Mouse (Mus musculus) left cerebral cortex, postnatal 4 days (tissue): ENCODE results near the gene Pard3. TPM values are rescaled to one million over a fixed set of nuclear protein-coding genes. Genes with fewer than 3 reads are reported as not detected.

ENCODE experiments used
- DNase-seq: peaks from one replicate; pipeline ENCODE4 v3.0.0-alpha.2; 2022
- intact Hi-C: fragments of 180-260 bp; cut with DNase I; formaldehyde crosslinking; loops from one replicate; pipeline ENCODE4 v1.15.1; 2025
- total RNA-seq, 2 experiments: library from RNA; stranded (reverse); gene quantifications; 2 replicates each; pipeline ENCODE4 v1.2.3; 2021

Gene Pard3
- total RNA-seq, 2 experiments from 2014 or later, result 25.5 to 27.0 TPM

DNA sequence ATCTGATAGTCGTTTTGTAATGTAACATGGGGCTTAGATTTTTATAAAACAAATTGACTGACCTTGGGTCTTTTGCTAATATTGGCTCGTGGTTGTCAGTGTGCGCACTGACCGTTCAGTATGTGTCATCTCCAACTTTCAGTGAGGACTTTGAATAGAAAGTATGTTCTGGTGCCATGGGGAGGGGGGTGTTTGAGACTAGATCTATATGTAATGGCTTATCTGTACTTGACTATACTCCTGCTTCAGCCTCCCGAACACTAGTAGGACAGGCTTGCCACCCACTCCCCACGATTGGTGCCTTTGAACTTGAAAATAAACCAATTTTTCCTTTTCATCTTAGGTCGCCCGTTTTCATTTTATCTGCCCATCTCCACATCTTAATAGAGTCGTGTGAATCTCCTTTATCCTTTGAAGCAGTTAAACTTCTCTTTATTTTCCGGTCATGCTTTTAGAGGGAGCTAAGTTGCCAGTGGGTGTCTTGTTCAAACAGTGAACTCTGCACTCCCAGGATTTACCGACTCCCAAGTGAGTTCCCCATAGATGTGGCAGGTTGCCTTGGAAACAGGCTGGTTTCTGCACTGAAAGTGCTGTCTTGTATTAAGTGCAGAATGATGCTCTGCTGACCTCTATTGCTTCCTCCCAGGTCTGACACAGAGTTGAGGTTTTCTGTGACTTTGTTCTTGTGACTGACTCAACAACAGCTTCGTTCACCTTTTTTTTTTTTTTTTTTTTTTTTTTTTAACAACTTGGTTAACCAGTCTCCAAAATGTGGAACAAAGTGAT lies 204.7 kb downstream of the Pard3 start:
- intact Hi-C loops, result no loop called here
- peak; percentile 15 for DNase-seq

DNA sequence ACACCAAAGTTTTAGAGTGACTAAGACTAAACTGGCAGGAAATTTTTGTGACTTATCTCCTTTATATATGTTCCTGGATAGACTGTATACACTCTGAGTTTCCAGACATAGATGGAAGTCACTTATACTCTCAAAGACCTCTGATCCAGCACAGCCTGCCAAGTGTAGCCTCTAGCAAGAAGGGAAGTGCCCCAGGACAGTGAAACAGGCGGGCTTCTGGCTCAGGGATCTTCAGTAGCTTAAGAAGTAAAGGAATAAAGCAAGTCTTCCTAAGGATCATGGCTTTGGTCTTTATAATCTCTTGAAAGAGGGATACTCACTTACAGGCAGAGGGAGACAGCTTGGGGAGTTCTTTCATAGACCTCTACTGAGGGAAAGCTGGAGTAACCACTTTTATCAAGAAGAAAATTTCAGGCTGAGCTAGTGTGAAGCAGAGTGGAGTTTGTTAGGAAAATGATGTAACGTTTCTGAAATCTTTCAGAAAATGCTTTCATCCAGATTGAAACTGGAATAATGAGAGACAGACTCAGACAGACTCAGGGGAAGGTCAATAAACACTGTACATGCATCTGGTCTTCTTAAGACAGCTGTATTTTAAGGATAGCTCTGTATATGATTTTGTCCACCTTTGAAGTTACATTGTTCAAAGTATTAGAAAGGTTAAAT lies 205.5 kb downstream of the Pard3 start:
- intact Hi-C loops, result no loop called here
- no peak for DNase-seq

DNA sequence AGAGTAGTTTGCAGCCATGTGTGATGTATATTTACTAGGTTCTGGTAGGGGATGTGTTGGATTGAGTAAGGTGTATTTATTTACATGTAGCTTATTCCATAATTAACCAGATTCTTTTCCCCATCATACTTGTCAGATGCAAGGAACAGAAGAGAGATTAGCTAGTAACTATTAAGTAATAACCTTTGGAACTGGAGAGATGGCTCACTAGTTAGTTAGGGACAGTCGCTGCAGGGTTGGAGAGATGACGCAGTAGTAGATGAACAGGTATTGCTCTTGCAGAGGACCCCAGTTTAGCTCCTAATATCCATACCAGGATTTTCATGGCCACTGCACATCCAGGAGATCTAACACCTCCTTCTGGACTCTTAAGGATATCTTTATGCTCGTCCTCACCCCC lies 207.5 kb downstream of the Pard3 start:
- no peak for DNase-seq
- intact Hi-C loops, result no loop called here

GRCm38 (mm10) chr8:127280299-127280974 lies 216.7 kb downstream of the Pard3 start:
- intact Hi-C loops, result no loop called here
- DNase-seq, result no peak

- no peak for DNase-seq
- intact Hi-C loops, result no loop called here
Measured at GRCm38 (mm10) chr8:127281035-127281434, 217.3 kb downstream of the Pard3 start.

DNA sequence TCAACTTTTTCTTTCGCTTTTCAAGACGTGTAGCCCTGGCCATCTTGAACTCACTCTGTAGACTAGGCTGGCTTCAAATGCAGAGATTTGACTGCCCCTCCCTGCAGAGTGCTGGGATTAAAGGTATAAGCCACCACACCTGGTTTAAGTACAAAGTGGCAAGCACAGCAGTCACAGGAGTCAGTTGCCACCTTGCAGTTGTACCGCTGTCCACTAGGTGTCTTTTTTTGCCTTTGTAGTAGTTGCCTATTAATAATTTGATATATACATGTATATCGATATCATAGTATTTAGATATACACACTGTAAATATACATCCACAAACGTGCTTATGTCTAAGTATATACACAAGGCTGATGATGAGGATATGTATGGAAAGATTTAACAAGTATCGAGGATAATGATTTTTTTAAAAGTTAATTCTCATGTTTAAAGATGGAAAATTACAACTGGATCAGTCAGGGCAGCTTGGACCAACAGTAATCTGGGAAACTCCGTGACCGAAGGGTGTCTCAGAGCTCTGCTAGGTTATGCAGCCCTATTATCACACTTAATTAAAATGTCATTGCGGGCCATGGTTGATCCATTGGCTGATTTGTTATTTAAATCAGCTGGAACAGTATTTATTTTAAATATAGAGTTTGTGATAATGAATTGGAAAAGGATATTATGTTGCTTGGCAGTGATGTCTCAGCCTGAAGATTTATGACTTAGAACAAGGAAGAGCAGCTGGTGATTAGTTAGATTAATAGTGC lies 220.9 kb downstream of the Pard3 start:
- no peak for DNase-seq
- intact Hi-C loops, result no loop called here

DNA sequence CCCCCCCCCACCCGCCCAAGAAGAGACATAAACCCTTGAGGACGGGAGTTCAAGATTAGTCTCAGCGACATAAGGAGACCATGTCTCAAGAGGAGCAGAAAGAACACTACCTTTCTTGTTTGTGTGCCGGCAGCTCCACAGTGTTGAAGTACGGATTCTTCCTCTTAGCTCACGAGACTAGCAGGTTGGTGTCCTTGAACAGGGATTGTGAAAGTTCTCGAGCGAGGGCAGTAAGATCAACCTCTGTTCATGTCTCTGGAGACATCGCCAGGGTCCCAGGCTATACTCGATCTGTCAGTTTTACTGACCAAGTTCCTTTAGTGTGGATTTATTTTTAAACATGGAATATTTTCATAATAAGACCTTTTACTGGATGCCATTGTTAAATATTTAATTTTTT lies 224.1 kb downstream of the Pard3 start:
- DNase-seq, result no peak

GRCm38 (mm10) chr8:127292307-127292706 lies 228.6 kb downstream of the Pard3 start:
- DNase-seq, result no peak

More for the DNA sequence above, 224.1 kb downstream of the Pard3 start:
- intact Hi-C loops, result no loop called here

DNA sequence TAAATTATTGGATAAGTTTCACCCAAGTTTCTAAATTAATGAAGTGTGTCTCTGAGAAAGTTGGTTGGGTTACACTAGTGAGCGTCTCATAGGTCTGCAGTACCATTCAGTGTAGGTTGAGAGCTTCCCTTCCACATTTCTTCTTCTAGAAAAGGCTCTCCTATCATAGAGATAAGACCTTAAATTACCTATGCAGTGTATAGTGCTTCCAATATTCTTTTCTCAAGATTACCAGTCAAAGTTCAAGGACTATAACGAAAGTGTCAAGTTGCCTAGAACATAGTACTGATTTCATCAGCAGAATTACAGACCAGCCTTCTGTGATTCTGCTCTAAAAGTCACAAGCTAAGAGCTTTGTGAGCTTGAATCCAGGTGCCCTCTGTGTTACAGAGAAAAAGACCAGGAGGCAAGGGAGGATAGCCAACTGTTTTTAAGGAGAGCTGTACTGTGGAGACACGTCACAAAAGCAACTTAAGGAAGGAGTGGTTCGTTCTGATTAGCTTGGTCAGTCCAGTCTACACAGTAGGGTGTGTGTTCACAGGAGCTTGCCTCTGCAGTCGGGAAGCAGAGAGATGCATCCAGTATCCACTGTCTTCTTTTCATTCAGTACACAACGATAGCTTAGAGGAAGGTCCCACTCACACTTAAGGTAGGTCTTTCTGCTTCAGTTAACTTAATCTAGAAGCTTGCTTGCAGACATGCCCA lies 229.5 kb downstream of the Pard3 start:
- DNase-seq, result no peak
- intact Hi-C loops, result no loop called here

More at GRCm38 (mm10) chr8:127292307-127292706, 228.6 kb downstream of the Pard3 start:
- intact Hi-C loops, result no loop called here

GRCm38 (mm10) chr8:127294061-127294460 lies 230.4 kb downstream of the Pard3 start:
- intact Hi-C loops, result no loop called here
- no peak for DNase-seq

DNA sequence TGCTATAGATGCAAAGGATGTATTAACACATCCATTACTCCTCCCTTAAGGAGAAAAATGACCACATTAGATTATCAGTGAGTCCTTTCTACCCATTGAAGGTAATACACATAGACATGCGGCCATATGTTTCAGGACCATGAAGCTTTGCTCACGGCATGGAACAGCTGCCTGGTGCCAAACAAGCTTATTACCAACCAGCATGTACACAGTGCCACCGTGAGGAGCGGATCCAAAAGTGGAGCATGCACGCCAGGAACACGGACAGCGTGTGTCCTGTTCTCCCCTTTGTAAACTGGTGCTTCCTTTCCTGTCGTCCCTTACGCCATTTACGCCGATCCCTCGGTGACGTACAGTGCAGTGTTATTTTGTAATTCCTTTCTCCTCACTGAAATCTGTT lies 232.2 kb downstream of the Pard3 start:
- intact Hi-C loops, result no loop called here
- peak; percentile 74 for DNase-seq

DNA sequence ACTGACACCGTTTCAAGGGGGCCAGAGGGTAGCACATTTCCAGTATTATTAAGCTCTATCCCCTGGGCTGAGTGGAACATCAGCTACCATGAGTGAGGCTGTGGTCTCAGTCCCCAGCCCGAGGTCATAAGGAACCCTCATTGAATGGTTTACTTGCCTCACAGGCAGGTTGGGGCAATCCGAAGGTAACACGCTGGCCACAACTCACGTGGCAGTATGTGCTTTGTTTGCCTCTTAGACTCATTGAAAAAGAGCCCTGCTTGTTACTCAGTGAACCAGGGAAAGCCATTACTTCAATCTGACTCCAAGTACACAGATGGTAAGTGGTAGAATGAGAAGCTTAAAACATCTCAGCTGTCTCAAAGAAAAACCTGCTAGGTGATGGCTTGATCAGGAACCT lies 236.8 kb downstream of the Pard3 start:
- no peak for DNase-seq
- intact Hi-C loops, result no loop called here

DNA sequence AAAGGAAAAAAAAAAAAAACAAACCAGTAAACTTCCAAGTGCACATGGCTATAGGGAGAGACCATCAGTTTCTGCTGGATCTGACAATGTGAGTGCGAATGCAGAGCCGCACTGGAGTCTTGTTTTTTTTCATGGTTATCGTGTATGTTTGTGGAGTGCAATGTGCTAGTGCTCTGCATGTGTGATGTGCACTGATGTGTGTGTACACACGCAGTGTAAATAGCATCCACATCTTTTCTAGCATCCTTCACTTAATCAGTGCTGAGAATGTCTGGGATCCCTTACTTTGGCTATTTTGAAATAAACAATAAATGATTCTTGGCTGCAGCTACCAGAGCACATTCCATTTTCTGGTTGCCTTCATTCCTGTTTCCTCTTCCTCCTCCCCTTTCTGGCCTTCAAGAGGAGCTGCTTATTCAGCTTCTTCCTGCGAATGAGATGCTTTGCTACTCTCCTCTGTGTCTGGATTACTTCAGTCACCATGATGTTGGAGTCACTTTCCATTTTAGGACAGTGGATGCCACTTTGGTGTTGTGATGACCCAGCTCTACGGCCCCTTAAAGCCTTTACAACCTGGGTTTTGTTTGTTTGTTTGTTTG lies 239.3 kb downstream of the Pard3 start:
- intact Hi-C loops, result no loop called here
- no peak for DNase-seq

DNA sequence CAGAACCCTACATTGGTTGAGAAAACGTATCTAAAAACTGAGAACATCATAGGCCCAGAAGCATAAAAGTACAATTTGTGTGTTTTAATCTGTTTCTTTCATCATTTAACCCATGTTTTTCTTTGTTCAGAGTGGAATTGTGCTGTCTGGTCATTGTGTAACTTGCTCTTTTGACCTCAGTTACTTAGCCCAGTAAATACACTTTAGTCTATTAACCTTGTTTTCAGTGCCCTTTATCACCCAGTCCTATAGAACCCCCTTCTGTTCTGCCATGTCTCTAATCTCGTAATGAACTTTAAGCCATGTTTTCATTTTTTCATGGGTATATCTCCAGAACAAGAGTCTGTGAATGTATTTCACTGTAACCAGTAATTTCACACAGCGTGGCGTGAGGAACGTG lies 243.3 kb downstream of the Pard3 start:
- intact Hi-C loops, result no loop called here

DNA sequence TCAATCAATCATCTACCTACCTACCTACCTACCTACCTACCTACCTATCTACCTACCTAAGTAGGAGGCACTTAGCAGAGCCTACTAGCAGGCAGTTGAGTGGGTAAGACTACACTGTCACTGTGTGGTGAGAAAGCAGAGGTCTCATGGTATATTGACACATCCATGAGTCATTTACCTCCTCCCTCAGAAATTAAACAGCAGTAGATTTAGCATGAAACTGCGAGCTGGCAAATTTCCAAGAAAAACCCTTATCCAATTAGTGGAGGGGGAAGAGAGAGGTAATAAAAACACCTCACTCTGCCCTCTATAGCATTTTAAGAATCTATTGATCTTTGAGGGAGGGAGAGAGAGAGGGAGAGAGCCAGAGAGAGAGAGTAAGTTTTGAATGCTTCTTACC lies 245.7 kb downstream of the Pard3 start:
- DNase-seq, result no peak
- intact Hi-C loops, result no loop called here

More for the DNA sequence above, 243.3 kb downstream of the Pard3 start:
- DNase-seq, result no peak

DNA sequence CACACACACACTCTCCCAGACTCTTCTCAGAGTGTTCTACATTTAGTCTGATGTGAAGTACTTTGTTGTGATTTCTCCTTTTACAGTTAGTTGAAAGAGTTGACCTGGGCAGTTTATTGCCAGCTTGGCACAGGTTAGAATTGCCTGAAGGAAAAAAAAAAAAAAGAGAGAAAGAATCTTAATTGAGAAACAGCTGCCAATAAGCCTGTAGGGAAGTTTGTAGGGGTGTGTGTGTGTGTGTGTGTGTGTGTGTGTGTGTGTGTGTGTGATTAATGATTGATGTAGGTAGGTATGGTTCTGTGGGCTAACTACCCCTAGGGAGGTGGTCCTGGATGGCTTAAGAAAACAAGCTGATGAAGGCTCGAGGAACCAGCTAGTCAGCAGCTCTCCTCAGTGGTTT lies 252.1 kb downstream of the Pard3 start:
- intact Hi-C loops, result no loop called here
- DNase-seq, result no peak

DNA sequence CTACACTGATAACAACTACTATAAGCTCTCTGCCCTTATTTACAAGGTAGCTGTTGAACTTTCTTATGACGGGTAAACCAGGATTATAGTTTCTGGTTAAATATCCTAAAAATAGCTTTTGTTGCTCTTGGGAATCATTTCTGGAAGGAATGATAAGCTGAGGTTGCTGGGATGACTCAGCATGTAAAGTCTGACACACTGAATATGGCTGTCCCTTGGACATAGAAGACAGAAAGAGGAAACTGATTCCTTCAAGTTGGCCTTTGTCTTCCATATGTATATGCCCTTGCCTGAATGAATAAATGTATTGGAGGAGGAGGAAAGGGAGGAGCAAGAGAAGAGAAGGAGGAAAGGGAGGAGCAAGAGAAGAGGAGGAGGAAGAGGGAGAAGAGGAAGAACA lies 254.2 kb downstream of the Pard3 start:
- intact Hi-C loops, result no loop called here
- DNase-seq, result no peak

DNA sequence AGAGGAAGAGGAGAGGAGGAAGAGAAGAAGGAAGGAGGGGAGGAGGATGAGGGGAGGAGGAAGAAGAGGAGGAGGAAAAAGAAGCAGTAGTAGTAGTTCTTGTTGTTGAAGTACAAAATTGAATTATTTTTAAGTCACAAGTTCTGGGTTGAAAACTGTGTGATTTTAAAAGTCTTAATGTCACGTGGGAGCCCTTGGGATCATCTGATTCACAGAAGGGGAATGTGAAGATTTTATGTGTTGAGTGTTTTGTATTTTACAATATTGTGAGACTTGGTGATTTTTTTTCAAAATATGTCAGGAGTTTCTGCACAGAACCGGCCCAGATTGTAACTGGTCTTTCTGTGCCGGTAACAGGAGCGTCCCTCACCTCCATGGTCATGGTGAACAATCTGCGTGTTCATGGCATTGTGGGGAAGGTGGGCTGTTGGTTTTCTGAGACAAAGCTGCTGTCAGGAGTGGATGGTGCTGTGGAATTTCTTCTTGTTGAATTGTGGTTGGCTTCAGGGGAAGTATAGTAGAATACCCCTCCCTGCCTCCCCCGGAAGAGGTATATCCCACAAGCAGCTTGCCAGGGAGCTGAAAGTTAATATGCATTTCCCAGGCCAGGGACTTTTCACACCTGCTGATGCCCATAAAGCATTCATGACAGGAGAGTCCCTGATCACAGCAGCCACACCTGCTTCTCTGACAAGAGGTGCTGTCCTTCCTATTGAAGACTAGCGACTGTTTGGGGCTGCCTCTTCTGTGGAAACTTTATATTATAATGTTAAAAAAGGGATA lies 254.9 kb downstream of the Pard3 start:
- intact Hi-C loops, result no loop called here
- no peak for DNase-seq

DNA sequence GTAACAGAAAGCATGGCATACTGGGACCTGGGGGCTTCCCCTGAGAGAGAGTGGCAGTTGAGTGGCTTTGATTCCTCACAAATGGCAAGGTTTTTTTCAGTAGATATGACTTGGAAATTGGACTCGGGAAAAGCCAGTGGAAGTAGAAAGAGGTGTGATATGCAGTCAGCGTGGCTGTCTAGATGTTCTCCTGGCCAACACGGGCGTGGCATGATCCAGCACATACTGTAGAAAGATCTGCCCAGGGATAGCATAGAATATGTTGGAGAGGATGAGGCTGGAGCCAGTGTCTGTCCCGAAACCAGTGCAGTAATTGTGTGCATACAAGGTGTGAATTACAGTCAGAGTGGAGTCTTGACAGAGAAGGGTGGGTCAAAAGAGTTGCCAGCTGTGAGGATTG lies 257.2 kb downstream of the Pard3 start:
- DNase-seq, result no peak
- intact Hi-C loops, result no loop called here
